Mouse (Mus musculus) spleen, adult 2 months (tissue): ENCODE results near the gene Tas2r108.

Experiments used
- CTCF ChIP-seq: fragments of 200-500 bp; IDR thresholded peaks from 2 replicates; pipeline ENCODE4 v1.5.1; 2011; ENCODE audit warnings: mild to moderate bottlenecking, inconsistent platforms; ENCODE audit not compliant: insufficient read depth, insufficient read length, insufficient replicate concordance; ENCODE audit errors: extremely low read depth
- POLR2A ChIP-seq: fragments of 200-500 bp; IDR thresholded peaks from 2 replicates; pipeline ENCODE4 v1.6.1; 2011; ENCODE audit warnings: low read depth, low read length, inconsistent platforms

DNA sequence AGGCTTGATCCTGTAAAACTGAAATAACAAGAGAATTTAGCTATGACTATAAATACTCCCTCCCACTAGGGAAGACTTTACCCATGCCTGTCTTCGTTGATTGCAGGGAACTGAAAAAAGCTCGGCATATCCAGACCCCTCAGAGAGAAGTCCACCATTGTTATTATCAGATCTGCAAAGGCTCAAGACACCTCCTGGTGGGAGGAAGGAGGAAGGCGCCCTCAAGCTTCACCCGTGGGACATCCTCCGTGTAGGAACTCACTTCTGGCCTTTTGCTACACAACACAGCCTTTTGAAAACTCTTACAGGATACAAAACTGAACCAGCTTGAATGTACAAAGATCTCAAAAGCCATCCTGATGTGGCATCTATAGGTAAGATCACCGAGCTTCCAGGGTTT, 27.6 kb upstream of the Tas2r108 start:
- TF ChIP-seq CTCF: peak; percentile 30; the same call in 1 of the 2 replicates
- no peak for TF ChIP-seq POLR2A
